Mouse (Mus musculus): Measurements from ENCODE around the gene Ctbs. TPM values are rescaled to one million over a fixed set of nuclear protein-coding genes. Genes with fewer than 3 reads are reported as not detected.

The Ctbs gene
- polyA plus RNA-seq, 1 experiment from 2014 or later, result 5.3 TPM

- H3K9ac ChIP-seq (replicated peaks; ENCODE audit: low read depth, low read length), result peak overlapping the region; percentile 55
- no peaks in the 10 kb centered on the region for H3K27me3 ChIP-seq (ENCODE audit: control insufficient read depth, insufficient read depth, low read length)
- no peaks in the 10 kb centered on the region for H3K4me1 ChIP-seq (ENCODE audit: control insufficient read depth, insufficient read depth, low read length)
- peak; percentile 98 for ATAC-seq (ENCODE audit: low read depth)
- H3K9me3 ChIP-seq (ENCODE audit: control insufficient read depth, low read length), result no peaks in the 10 kb centered on the region
- H3K27ac ChIP-seq (ENCODE audit: low read depth, low read length), result peak overlapping the region; percentile 49
- 0 out of 2 replicates have a peak, but pooled peaks cover 3% of the 10 kb centered on the region for H3K36me3 ChIP-seq (ENCODE audit: control insufficient read depth, insufficient read depth, low read length)
- H3K4me2 ChIP-seq (ENCODE audit: low read depth, low read length), result peak overlapping the region; percentile 61
- WGBS, result under 1% methylated on average over 29 of the region's 29 CpGs
- H3K4me3 ChIP-seq (ENCODE audit: low read depth, low read length), result peak overlapping the region; percentile 43
Observed at GRCm38 (mm10) chr3:146450371-146450841, 811 bp downstream of the Ctbs start.

DNA sequence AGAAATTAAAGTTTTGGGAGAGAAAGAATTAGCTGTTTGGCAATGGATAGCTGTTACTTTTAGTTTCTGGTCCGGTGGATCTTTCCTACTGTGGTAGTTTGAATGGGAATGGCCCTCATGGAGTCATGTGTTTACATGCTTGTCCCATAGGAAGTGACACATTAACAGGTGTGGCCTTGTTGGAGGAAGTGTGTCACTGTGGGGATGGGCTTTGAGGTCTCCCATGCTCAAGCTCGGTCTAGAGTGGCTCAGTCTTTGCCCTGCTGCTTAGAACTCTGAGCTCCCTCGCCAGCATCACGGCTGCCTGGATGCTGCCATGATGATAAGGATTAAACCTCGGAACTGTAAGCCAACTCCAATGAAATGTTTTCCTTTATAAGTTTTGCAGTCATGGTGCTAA, 1.8 kb downstream of the Ctbs start:
- Histone ChIP-seq H3K9me3 (ENCODE audit: control insufficient read depth, low read length) (no peaks in the 10 kb centered on the region), H3K4me2 (ENCODE audit: low read depth, low read length) (no peak overlapping the region; the same call in 1 of the 2 replicates), H3K36me3 (ENCODE audit: control insufficient read depth, insufficient read depth, low read length) (0 out of 2 replicates have a peak, but pooled peaks cover 3% of the 10 kb centered on the region), H3K27me3 (ENCODE audit: control insufficient read depth, insufficient read depth, low read length) (no peaks in the 10 kb centered on the region), H3K27ac (ENCODE audit: low read depth, low read length) (no peak overlapping the region), H3K4me1 (ENCODE audit: control insufficient read depth, insufficient read depth, low read length) (no peaks in the 10 kb centered on the region), H3K9ac (replicated peaks; ENCODE audit: low read depth, low read length) (no peak overlapping the region), H3K4me3 (ENCODE audit: low read depth, low read length) (no peak overlapping the region)
- 85% methylated on average over 5 of the region's 5 CpGs for WGBS
- no peak for ATAC-seq (ENCODE audit: low read depth)

DNA sequence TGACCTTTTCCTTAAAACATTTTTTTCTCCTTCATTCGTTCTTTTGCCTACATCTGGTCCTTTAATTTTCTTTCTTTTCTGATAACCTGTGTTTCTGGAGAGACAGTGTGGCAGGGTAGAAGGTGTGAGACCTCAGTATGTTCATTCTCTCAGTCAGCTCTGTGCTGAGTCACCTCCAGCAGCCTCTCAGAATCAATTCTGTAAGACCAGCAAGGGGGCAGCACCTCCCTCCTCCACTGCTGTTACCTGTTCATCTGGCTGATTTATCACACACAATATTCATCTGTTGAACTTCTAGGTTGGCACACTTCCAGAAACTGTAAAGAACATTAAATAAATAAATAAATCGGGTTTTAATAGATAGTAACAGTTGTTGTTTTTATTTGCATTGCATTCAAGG, 13.3 kb downstream of the Ctbs start:
- Histone ChIP-seq H3K27ac (ENCODE audit: low read depth, low read length) (no peak overlapping the region), H3K4me1 (ENCODE audit: control insufficient read depth, insufficient read depth, low read length) (no peaks in the 10 kb centered on the region), H3K27me3 (ENCODE audit: control insufficient read depth, insufficient read depth, low read length) (no peaks in the 10 kb centered on the region), H3K4me2 (ENCODE audit: low read depth, low read length) (no peak overlapping the region), H3K9me3 (ENCODE audit: control insufficient read depth, low read length) (no peaks in the 10 kb centered on the region), H3K4me3 (ENCODE audit: low read depth, low read length) (no peak overlapping the region), H3K36me3 (ENCODE audit: control insufficient read depth, insufficient read depth, low read length) (no peaks in the 10 kb centered on the region), H3K9ac (replicated peaks; ENCODE audit: low read depth, low read length) (no peak overlapping the region)
- ATAC-seq (ENCODE audit: low read depth), result no peak
- WGBS, result 71% methylated on average over 2 of the region's 2 CpGs

DNA sequence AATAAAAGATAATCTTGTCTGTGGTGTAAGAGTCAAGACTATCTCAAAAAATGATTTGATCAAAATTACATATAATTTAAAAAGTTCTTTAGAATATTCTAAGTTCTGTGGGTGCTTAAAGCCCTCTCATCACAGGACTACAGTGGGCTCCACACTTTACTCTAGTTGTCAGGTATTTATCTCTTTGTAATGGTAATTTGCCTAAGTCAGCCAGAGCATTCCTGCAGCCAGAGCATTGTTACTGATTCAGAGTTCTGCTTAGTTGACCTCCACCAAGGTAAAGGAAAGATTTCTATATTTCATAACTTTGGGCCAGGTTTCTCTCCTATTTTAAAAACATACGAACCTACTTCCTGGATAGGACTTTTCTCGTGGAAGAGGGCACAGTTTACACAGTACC, 19.6 kb downstream of the Ctbs start:
- Histone ChIP-seq H3K4me2 (ENCODE audit: low read depth, low read length) (no peak overlapping the region), H3K27ac (ENCODE audit: low read depth, low read length) (no peak overlapping the region), H3K36me3 (ENCODE audit: control insufficient read depth, insufficient read depth, low read length) (no peaks in the 10 kb centered on the region), H3K4me1 (ENCODE audit: control insufficient read depth, insufficient read depth, low read length) (no peaks in the 10 kb centered on the region), H3K9ac (replicated peaks; ENCODE audit: low read depth, low read length) (no peak overlapping the region), H3K9me3 (ENCODE audit: control insufficient read depth, low read length) (no peaks in the 10 kb centered on the region), H3K27me3 (ENCODE audit: control insufficient read depth, insufficient read depth, low read length) (no peaks in the 10 kb centered on the region), H3K4me3 (ENCODE audit: low read depth, low read length) (no peak overlapping the region)
- no peak for ATAC-seq (ENCODE audit: low read depth)
- WGBS, result 79% methylated on average over 2 of the region's 2 CpGs

DNA sequence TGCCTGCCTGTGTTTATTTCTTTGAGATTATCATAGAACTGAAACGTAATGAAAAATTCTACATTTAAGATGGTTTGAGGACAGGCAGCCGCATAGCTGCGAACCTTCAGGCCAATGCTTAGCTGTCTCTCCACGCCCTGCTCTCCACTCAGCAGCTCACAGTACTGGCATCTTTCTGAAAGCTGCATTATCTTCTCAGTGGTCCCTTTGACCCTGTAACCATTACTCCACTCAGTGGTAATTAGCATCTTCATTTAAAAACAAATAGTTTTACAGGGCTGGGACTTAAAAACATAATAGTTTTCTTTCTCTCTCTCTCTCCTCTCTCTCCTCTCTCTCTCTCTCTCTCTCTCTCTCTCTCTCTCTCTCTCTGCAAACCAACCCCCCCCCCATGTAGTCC, 23.1 kb downstream of the Ctbs start:
- H3K4me1 ChIP-seq (ENCODE audit: control insufficient read depth, insufficient read depth, low read length), result no peaks in the 10 kb centered on the region
- no peaks in the 10 kb centered on the region for H3K36me3 ChIP-seq (ENCODE audit: control insufficient read depth, insufficient read depth, low read length)
- no peak for ATAC-seq (ENCODE audit: low read depth)
- 65% methylated on average over 4 of the region's 4 CpGs for WGBS
- H3K27me3 ChIP-seq (ENCODE audit: control insufficient read depth, insufficient read depth, low read length), result no peaks in the 10 kb centered on the region
- no peaks in the 10 kb centered on the region for H3K9me3 ChIP-seq (ENCODE audit: control insufficient read depth, low read length)
- H3K9ac ChIP-seq (replicated peaks; ENCODE audit: low read depth, low read length), result no peak overlapping the region
- H3K4me2 ChIP-seq (ENCODE audit: low read depth, low read length), result no peak overlapping the region
- H3K27ac ChIP-seq (ENCODE audit: low read depth, low read length), result no peak overlapping the region
- no peak overlapping the region for H3K4me3 ChIP-seq (ENCODE audit: low read depth, low read length)

DNA sequence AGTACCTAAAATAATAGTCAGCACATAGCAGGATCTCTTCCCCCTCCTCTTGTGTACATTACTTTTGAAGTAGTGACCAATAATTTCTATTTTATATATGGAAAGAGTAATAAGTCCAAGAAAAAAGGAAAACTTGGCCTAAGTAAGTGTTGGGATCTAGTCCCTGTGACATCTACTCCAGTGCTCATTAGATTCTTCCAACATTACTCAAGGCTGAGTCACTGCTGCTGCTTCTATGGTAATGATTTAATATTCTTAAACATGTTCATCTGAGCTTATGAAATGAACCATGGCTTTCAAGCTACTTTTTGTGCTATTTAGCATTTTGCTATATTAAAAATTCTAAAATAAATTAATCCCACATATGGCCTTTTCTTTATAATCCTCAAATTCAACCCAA, 24.1 kb downstream of the Ctbs start:
- no peaks in the 10 kb centered on the region for H3K9me3 ChIP-seq (ENCODE audit: control insufficient read depth, low read length)
- H3K4me2 ChIP-seq (ENCODE audit: low read depth, low read length), result no peak overlapping the region
- H3K4me1 ChIP-seq (ENCODE audit: control insufficient read depth, insufficient read depth, low read length), result no peaks in the 10 kb centered on the region
- no peak overlapping the region for H3K27ac ChIP-seq (ENCODE audit: low read depth, low read length)
- H3K27me3 ChIP-seq (ENCODE audit: control insufficient read depth, insufficient read depth, low read length), result no peaks in the 10 kb centered on the region
- H3K4me3 ChIP-seq (ENCODE audit: low read depth, low read length), result no peak overlapping the region
- ATAC-seq (ENCODE audit: low read depth), result no peak
- H3K36me3 ChIP-seq (ENCODE audit: control insufficient read depth, insufficient read depth, low read length), result no peaks in the 10 kb centered on the region
- no peak overlapping the region for H3K9ac ChIP-seq (replicated peaks; ENCODE audit: low read depth, low read length)

DNA sequence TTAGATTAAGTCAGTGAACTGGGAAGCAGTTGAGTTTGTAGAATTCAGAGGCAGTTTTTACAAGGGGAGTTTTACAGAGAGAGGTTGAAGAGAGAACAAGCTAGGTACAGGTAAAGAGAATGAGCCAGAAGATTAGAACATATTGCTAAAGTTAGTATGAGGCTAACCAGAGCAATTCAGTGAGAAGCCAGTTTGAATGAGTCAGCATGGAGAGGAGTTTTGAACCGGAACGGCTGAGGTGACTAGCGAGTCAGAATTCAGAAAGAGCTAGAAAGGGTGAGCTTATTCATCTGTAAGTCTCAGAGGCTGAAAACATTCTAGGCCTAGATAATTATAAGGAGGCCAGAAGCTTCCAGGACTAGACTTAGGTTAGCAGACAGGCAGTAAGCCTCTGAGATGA, 24.8 kb downstream of the Ctbs start:
- no peaks in the 10 kb centered on the region for H3K9me3 ChIP-seq (ENCODE audit: control insufficient read depth, low read length)
- 92% methylated on average over 3 of the region's 3 CpGs for WGBS
- ATAC-seq (ENCODE audit: low read depth), result no peak
- H3K9ac ChIP-seq (replicated peaks; ENCODE audit: low read depth, low read length), result no peak overlapping the region
- H3K4me1 ChIP-seq (ENCODE audit: control insufficient read depth, insufficient read depth, low read length), result no peaks in the 10 kb centered on the region
- H3K4me2 ChIP-seq (ENCODE audit: low read depth, low read length), result no peak overlapping the region
- no peak overlapping the region for H3K27ac ChIP-seq (ENCODE audit: low read depth, low read length)
- no peaks in the 10 kb centered on the region for H3K36me3 ChIP-seq (ENCODE audit: control insufficient read depth, insufficient read depth, low read length)
- no peak overlapping the region for H3K4me3 ChIP-seq (ENCODE audit: low read depth, low read length)
- no peaks in the 10 kb centered on the region for H3K27me3 ChIP-seq (ENCODE audit: control insufficient read depth, insufficient read depth, low read length)

GRCm38 (mm10) chr3:146482044-146482443, 32.4 kb downstream of the Ctbs start:
- no peaks in the 10 kb centered on the region for H3K36me3 ChIP-seq (ENCODE audit: control insufficient read depth, insufficient read depth, low read length)
- no peak overlapping the region for H3K4me3 ChIP-seq (ENCODE audit: low read depth, low read length)
- no peak overlapping the region for H3K4me2 ChIP-seq (ENCODE audit: low read depth, low read length)
- no peak overlapping the region for H3K27ac ChIP-seq (ENCODE audit: low read depth, low read length)
- no peaks in the 10 kb centered on the region for H3K27me3 ChIP-seq (ENCODE audit: control insufficient read depth, insufficient read depth, low read length)
- H3K9me3 ChIP-seq (ENCODE audit: control insufficient read depth, low read length), result no peaks in the 10 kb centered on the region
- ATAC-seq (ENCODE audit: low read depth), result no peak
- no peaks in the 10 kb centered on the region for H3K4me1 ChIP-seq (ENCODE audit: control insufficient read depth, insufficient read depth, low read length)
- WGBS, result 79% methylated on average over 2 of the region's 2 CpGs
- H3K9ac ChIP-seq (replicated peaks; ENCODE audit: low read depth, low read length), result no peak overlapping the region

DNA sequence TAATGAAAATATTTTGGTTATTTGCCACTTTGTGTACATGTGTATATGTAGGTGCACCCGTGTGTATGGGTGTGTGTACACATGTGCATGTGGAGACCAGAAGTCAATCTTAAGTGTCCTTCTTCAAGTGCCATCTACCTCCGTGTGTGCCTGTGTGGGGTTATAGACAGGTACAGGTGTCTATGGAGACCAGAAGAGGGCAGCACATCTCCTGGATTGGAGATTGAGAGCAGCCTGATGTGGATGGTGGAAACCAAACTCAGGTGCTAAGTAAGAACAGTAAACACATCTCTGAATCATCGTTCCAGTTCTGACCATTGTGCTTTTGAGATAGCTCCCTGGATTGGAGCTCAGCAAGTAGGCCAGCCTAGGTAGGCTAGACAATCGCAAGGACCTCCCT, 36.9 kb downstream of the Ctbs start:
- whole genome bisulfite sequencing, result 86% methylated on average over 4 of the region's 4 CpGs
- H3K4me1 ChIP-seq (ENCODE audit: control insufficient read depth, insufficient read depth, low read length), result no peaks in the 10 kb centered on the region
- no peak overlapping the region for H3K27ac ChIP-seq (ENCODE audit: low read depth, low read length)
- H3K4me3 ChIP-seq (ENCODE audit: low read depth, low read length), result no peak overlapping the region
- H3K27me3 ChIP-seq (ENCODE audit: control insufficient read depth, insufficient read depth, low read length), result no peaks in the 10 kb centered on the region
- no peak overlapping the region for H3K9ac ChIP-seq (replicated peaks; ENCODE audit: low read depth, low read length)
- H3K4me2 ChIP-seq (ENCODE audit: low read depth, low read length), result no peak overlapping the region
- no peak for ATAC-seq (ENCODE audit: low read depth)
- H3K9me3 ChIP-seq (ENCODE audit: control insufficient read depth, low read length), result no peaks in the 10 kb centered on the region
- no peaks in the 10 kb centered on the region for H3K36me3 ChIP-seq (ENCODE audit: control insufficient read depth, insufficient read depth, low read length)

DNA sequence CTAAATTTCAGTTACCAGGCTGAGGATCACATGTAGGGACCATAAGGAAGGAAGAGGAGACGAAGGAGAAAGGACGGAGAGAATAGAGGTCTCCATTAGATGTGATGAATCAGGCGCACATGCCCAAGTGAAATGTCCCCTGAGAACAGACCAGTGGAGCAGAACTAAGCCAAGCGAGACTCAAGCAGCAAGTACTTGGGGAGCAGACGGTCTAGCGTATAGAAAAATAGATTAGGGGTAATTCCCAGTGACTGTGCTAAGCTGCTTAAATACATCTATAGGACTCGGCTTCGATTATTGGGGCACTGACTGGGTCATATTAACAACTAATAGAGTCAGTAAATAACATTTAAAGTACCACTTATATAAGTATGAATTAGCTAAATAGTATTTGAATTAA, 45.3 kb downstream of the Ctbs start:
- H3K4me1 ChIP-seq (ENCODE audit: control insufficient read depth, insufficient read depth, low read length), result no peaks in the 10 kb centered on the region
- H3K9me3 ChIP-seq (ENCODE audit: control insufficient read depth, low read length), result no peaks in the 10 kb centered on the region
- no peak overlapping the region for H3K4me3 ChIP-seq (ENCODE audit: low read depth, low read length)
- H3K27ac ChIP-seq (ENCODE audit: low read depth, low read length), result no peak overlapping the region
- H3K27me3 ChIP-seq (ENCODE audit: control insufficient read depth, insufficient read depth, low read length), result no peaks in the 10 kb centered on the region
- no peak overlapping the region for H3K4me2 ChIP-seq (ENCODE audit: low read depth, low read length)
- 64% methylated on average over 8 of the region's 8 CpGs for WGBS
- no peak overlapping the region for H3K9ac ChIP-seq (replicated peaks; ENCODE audit: low read depth, low read length)
- no peak for ATAC-seq (ENCODE audit: low read depth)
- no peaks in the 10 kb centered on the region for H3K36me3 ChIP-seq (ENCODE audit: control insufficient read depth, insufficient read depth, low read length)

All from neural tube, embryonic 14.5 days (tissue).